Mouse (Mus musculus) midbrain, embryonic 13.5 days (tissue): Measurements from ENCODE around the gene Ppard. TPM values are rescaled to one million over a fixed set of nuclear protein-coding genes. Genes with fewer than 3 reads are reported as not detected.
"Not testable (repeated sequence)": the region's sequence is repeated elsewhere in the genome, so short reads cannot be mapped to it uniquely, and the experiment has no call there.

Experiments used
- ATAC-seq: fragments of 200-750 bp; cut with Nextera tagmentation; 2 replicates; pipeline ENCODE4 v1.8.0; 2017; ENCODE audit warnings: mild to moderate bottlenecking, moderate TSS enrichment, moderate library complexity
- H3K27ac ChIP-seq: fragments of 300-500 bp; sonication (generic); 2 replicates; pipeline ENCODE4 v1.5.1; 2015; ENCODE audit warnings: inconsistent platforms, mild to moderate bottlenecking, moderate library complexity
- H3K27me3 ChIP-seq: fragments of 300-500 bp; sonication (generic); 2 replicates; pipeline ENCODE4 v1.6.1; 2015; ENCODE audit warnings: mild to moderate bottlenecking, inconsistent platforms
- H3K36me3 ChIP-seq: fragments of 300-500 bp; sonication (generic); 2 replicates; pipeline ENCODE4 v1.6.1; 2015; ENCODE audit warnings: mild to moderate bottlenecking, inconsistent platforms
- H3K4me1 ChIP-seq: fragments of 300-500 bp; sonication (generic); replicated peaks from 2 replicates; pipeline ENCODE4 v1.6.1; 2015; ENCODE audit warnings: inconsistent platforms
- H3K4me2 ChIP-seq: fragments of 300-500 bp; sonication (generic); replicated peaks from 2 replicates; pipeline ENCODE4 v1.6.1; 2015; ENCODE audit warnings: moderate library complexity, mild to moderate bottlenecking, inconsistent platforms
- H3K4me3 ChIP-seq: fragments of 300-500 bp; sonication (generic); replicated peaks from 2 replicates; pipeline ENCODE4 v1.5.1; 2015; ENCODE audit warnings: mild to moderate bottlenecking, inconsistent platforms
- H3K9ac ChIP-seq: fragments of 300-500 bp; sonication (generic); replicated peaks from 2 replicates; pipeline ENCODE4 v1.6.1; 2015; ENCODE audit warnings: mild to moderate bottlenecking, inconsistent platforms
- H3K9me3 ChIP-seq: fragments of 300-500 bp; sonication (generic); 2 replicates; pipeline ENCODE4 v1.6.1; 2016; ENCODE audit warnings: mild to moderate bottlenecking, inconsistent platforms
- WGBS: fragments of 180-500 bp; shearing (Covaris S2); methylation state at CpG from one replicate; pipeline ENCODE4 v1.1.7; 2015; 5-methylcytosine and 5-hydroxymethylcytosine counted together
- polyA plus RNA-seq: library from polyadenylated mRNA; unstranded; fragments of >200 nt; fragmentation: Nextera tagmentation; extraction: Ambion mirVana; gene quantifications from 2 replicates; pipeline ENCODE4 v1.2.1, GENCODE M21; 2015

Ppard gene
- polyA plus RNA-seq, 1 experiment from 2014 or later: 1.4 TPM

GRCm38 (mm10) chr17:28312232-28313211 is 80.0 kb downstream of the Ppard start:
- Histone ChIP-seq H3K9ac (0 out of 2 replicates have a peak overlapping the region, but pooled peaks have one; percentile 20), H3K9me3 (no peaks in the 10 kb centered on the region), H3K27ac (peak overlapping the region; percentile 30; the same call in 1 of the 2 replicates), H3K4me3 (peak overlapping the region; percentile 69), H3K4me1 (peaks cover 27% of the 10 kb centered on the region), H3K4me2 (peak overlapping the region; percentile 89), H3K36me3 (peaks cover 18% of the 10 kb centered on the region), H3K27me3 (no peaks in the 10 kb centered on the region)
- WGBS: 27% methylated on average over 17 of the region's 17 CpGs
- peak; percentile 57 for ATAC-seq

GRCm38 (mm10) chr17:28313212-28313879 is 80.8 kb downstream of the Ppard start, which contains the start of gene Fance:
Gene Fance (plus strand): TSS chr17:28313519.
- H3K4me3 ChIP-seq: peak within 1 kb of the TSS; percentile 69
- H3K4me2 ChIP-seq: peak within 1 kb of the TSS; percentile 89
- peak within 1 kb of the TSS; percentile 82 for H3K27ac ChIP-seq
- H3K4me1 ChIP-seq: peaks cover 25% of the 10 kb centered on the region
- H3K27me3 ChIP-seq: no peaks in the 10 kb centered on the region
- WGBS: under 1% methylated on average over 68 of the region's 69 CpGs
- no peaks in the 10 kb centered on the region for H3K9me3 ChIP-seq
- peaks cover 24% of the 10 kb centered on the region for H3K36me3 ChIP-seq
- ATAC-seq: peak; percentile 98
- H3K9ac ChIP-seq: peak within 1 kb of the TSS; percentile 83

GRCm38 (mm10) chr17:28313880-28314225 is 81.4 kb downstream of the Ppard start:
- H3K27me3 ChIP-seq: no peaks in the 10 kb centered on the region
- H3K27ac ChIP-seq: peak overlapping the region; percentile 82
- H3K4me2 ChIP-seq: peak overlapping the region; percentile 89
- H3K4me3 ChIP-seq: peak overlapping the region; percentile 69
- H3K36me3 ChIP-seq: peaks cover 28% of the 10 kb centered on the region
- WGBS: 1% methylated on average over 11 of the region's 11 CpGs
- H3K9ac ChIP-seq: peak overlapping the region; percentile 83
- no peaks in the 10 kb centered on the region for H3K9me3 ChIP-seq
- H3K4me1 ChIP-seq: peaks cover 21% of the 10 kb centered on the region
- ATAC-seq: no peak

DNA sequence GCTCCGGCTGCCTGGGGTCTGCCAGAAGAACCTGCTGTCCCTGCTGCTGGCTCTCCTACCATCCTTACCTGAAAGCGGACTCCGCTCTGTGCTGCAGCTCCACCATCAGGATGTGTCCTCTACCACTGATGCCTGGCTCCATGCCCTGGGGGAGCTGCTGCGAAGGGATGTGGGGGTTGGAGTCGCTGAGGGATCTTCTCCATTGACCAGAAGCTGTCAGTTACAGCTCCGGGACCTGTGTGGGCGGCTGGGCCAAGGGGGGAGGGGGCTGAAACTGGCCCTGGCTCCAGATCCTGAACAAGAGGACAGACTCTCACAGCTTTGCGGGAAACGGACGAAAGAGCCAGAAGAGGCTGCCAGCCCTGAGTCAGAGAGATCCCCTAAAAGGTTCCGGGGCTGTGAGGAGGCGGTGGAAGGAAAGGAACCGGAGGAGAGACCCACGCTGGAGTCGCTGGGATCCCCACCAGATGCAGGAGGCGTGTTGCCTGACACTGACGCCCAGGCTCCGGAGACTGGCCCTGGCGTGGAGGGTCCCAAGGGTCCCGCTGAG is 83.2 kb downstream of the Ppard start:
- Histone ChIP-seq H3K4me3 (no peak overlapping the region), H3K36me3 (peaks cover 39% of the 10 kb centered on the region), H3K27me3 (no peaks in the 10 kb centered on the region), H3K9me3 (no peaks in the 10 kb centered on the region), H3K4me1 (peaks cover 21% of the 10 kb centered on the region), H3K9ac (no peak overlapping the region), H3K27ac (no peak overlapping the region), H3K4me2 (no peak overlapping the region)
- 91% methylated on average over 20 of the region's 20 CpGs for WGBS
- ATAC-seq: no peak

DNA sequence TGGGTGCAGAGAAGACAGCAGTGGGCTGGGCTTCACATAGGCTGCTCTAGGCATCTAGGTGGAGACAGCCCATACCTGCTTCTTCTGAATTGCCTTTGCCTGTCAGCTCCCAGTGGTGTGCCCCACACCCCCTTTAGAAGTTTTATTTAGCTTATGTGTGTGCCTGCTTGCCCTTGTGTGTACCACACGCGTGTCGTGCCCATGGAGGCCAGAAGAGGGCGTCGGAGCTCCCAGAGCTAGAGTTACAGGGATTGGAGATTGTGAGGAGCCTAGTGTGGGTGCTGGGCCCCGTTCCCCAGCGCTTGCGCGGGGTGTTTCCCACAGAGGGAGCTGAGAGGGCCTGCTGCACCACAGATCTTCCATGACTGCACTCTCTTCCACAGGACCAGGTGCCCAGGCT is 84.0 kb downstream of the Ppard start:
- no peaks in the 10 kb centered on the region for H3K9me3 ChIP-seq
- ATAC-seq: no peak
- H3K27ac ChIP-seq: no peak overlapping the region
- H3K9ac ChIP-seq: no peak overlapping the region
- H3K4me2 ChIP-seq: no peak overlapping the region
- no peaks in the 10 kb centered on the region for H3K27me3 ChIP-seq
- peaks cover 21% of the 10 kb centered on the region for H3K4me1 ChIP-seq
- 90% methylated on average over 9 of the region's 9 CpGs for WGBS
- H3K36me3 ChIP-seq: peaks cover 44% of the 10 kb centered on the region
- H3K4me3 ChIP-seq: no peak overlapping the region

- no peak for ATAC-seq
- no peaks in the 10 kb centered on the region for H3K27me3 ChIP-seq
- H3K4me3 ChIP-seq: no peak overlapping the region
- peaks cover 21% of the 10 kb centered on the region for H3K4me1 ChIP-seq
- no peaks in the 10 kb centered on the region for H3K9me3 ChIP-seq
- H3K36me3 ChIP-seq: peaks cover 47% of the 10 kb centered on the region
- 60% methylated on average over 8 of the region's 8 CpGs for WGBS
- no peak overlapping the region for H3K4me2 ChIP-seq
- H3K9ac ChIP-seq: 0 out of 2 replicates have a peak overlapping the region, but pooled peaks have one; percentile 19
- no peak overlapping the region for H3K27ac ChIP-seq
These were observed 84.6 kb downstream of the Ppard start for GRCm38 (mm10) chr17:28317091-28317490.

DNA sequence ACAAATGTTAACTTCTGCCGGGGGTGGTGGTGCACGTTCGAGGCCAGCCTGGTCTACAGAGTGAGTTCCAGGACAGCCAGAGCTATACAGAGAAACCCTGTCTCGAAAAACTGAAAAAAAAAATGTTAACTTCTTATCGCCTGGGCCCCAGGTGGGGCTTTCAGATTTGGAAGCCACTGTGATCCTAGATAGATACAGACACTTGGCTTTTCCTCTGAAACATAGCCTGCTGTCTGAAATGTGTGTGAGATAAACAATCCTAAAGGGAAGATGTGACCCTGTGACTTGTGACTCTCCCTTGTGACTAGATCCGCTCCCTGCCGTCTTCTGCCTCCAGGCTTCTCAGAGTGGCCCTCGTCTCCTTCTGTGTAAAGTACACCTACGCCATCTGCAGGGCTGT is 85.2 kb downstream of the Ppard start:
- no peak overlapping the region for H3K4me2 ChIP-seq
- peaks cover 20% of the 10 kb centered on the region for H3K4me1 ChIP-seq
- ATAC-seq: no peak
- H3K4me3 ChIP-seq: no peak overlapping the region
- H3K36me3 ChIP-seq: peaks cover 53% of the 10 kb centered on the region
- no peak overlapping the region for H3K9ac ChIP-seq
- no peaks in the 10 kb centered on the region for H3K9me3 ChIP-seq
- no peaks in the 10 kb centered on the region for H3K27me3 ChIP-seq
- 86% methylated on average over 9 of the region's 9 CpGs for WGBS
- H3K27ac ChIP-seq: no peak overlapping the region

GRCm38 (mm10) chr17:28321700-28322099 is 89.2 kb downstream of the Ppard start:
- no peaks in the 10 kb centered on the region for H3K27me3 ChIP-seq
- no peak overlapping the region for H3K9ac ChIP-seq
- no peak overlapping the region for H3K27ac ChIP-seq
- ATAC-seq: no peak
- no peak overlapping the region for H3K4me2 ChIP-seq
- H3K36me3 ChIP-seq: peaks cover 65% of the 10 kb centered on the region
- H3K4me3 ChIP-seq: no peak overlapping the region
- H3K9me3 ChIP-seq: no peaks in the 10 kb centered on the region
- H3K4me1 ChIP-seq: no peaks in the 10 kb centered on the region
- 98% methylated on average over 4 of the region's 4 CpGs for WGBS

- H3K4me1 ChIP-seq: peaks cover 8% of the 10 kb centered on the region
- no peak for ATAC-seq
- WGBS: 91% methylated on average over 8 of the region's 8 CpGs
- no peak overlapping the region for H3K4me3 ChIP-seq
- H3K9ac ChIP-seq: no peak overlapping the region
- H3K36me3 ChIP-seq: peaks cover 47% of the 10 kb centered on the region
- H3K27me3 ChIP-seq: no peaks in the 10 kb centered on the region
- H3K27ac ChIP-seq: no peak overlapping the region
- H3K9me3 ChIP-seq: no peaks in the 10 kb centered on the region
- no peak overlapping the region for H3K4me2 ChIP-seq
These were observed 91.3 kb downstream of the Ppard start for GRCm38 (mm10) chr17:28323786-28324185.

DNA sequence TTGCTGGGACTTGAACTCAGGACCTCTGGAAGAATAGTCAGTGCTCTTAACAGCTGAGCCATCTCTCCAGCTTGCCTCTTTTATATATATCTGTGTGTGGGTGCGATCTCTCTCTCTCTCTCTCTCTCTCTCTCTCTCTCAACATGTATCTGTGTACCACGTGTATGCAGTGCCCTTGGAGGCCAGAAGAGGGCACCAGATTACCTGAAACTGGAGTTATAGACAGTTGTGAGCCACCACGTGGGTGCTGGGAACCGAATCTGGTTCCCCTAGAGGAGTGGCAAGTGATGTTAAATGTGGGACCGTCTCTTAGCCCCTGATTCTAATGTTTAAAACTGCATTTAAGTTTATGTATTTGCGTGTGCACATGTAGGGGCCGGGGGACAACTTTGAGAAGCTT is 91.9 kb downstream of the Ppard start:
- 97% methylated on average over 7 of the region's 7 CpGs for WGBS
- not testable (repeated sequence) for H3K27me3 ChIP-seq

GRCm38 (mm10) chr17:28325751-28326150 is 93.3 kb downstream of the Ppard start:
- no peak overlapping the region for H3K9ac ChIP-seq
- H3K27ac ChIP-seq: no peak overlapping the region
- H3K27me3 ChIP-seq: no peaks in the 10 kb centered on the region
- peaks cover 26% of the 10 kb centered on the region for H3K4me1 ChIP-seq
- H3K36me3 ChIP-seq: peaks cover 44% of the 10 kb centered on the region
- no peak for ATAC-seq
- 92% methylated on average over 7 of the region's 8 CpGs for WGBS
- no peaks in the 10 kb centered on the region for H3K9me3 ChIP-seq
- no peak overlapping the region for H3K4me3 ChIP-seq
- no peak overlapping the region for H3K4me2 ChIP-seq

More for the DNA sequence above, 91.9 kb downstream of the Ppard start:
- Histone ChIP-seq H3K4me1 (peaks cover 14% of the 10 kb centered on the region), H3K36me3 (peaks cover 42% of the 10 kb centered on the region)
- H3K9ac ChIP-seq, H3K9me3 ChIP-seq, H3K4me3 ChIP-seq, ATAC-seq, H3K4me2 ChIP-seq, H3K27ac ChIP-seq: not testable (repeated sequence)

DNA sequence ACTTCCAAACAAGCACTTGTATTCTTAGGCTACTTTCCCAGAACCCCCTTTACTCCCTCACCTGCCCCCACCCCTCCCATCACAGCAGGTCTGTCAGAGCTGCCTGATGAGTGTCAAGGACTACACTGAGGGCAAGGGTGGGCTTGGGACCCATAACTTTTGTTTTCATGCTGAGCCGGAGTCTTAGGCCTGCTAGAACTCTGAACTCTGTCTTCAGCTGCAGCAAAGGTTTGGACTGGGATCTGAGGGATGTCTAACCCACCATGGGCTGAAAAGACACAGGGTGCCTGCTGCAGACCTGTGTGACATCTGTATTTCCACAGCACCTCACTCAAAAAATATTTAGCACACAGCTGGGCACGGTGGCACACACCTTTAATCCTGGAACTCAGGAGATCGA is 94.5 kb downstream of the Ppard start:
- no peak overlapping the region; the same call in 1 of the 2 replicates for H3K27ac ChIP-seq
- no peaks in the 10 kb centered on the region for H3K27me3 ChIP-seq
- ATAC-seq: no peak
- no peaks in the 10 kb centered on the region for H3K9me3 ChIP-seq
- 87% methylated on average over 3 of the region's 3 CpGs for WGBS
- H3K4me3 ChIP-seq: no peak overlapping the region
- H3K9ac ChIP-seq: no peak overlapping the region; the same call in 1 of the 2 replicates
- H3K36me3 ChIP-seq: peaks cover 50% of the 10 kb centered on the region
- no peak overlapping the region for H3K4me2 ChIP-seq
- peaks cover 30% of the 10 kb centered on the region for H3K4me1 ChIP-seq
